Mouse (Mus musculus): Measurements from ENCODE around the gene Snd1. TPM values are rescaled to one million over a fixed set of nuclear protein-coding genes. Genes with fewer than 3 reads are reported as not detected.

Snd1 gene
- polyA plus RNA-seq, 1 experiment from 2014 or later, result 34.9 TPM

GRCm38 (mm10) chr6:28729236-28729635 is 254.3 kb downstream of the Snd1 start:
- H3K4me3 ChIP-seq (ENCODE audit: low read depth, low read length), result no peak overlapping the region
- ATAC-seq, result no peak
- no peak for DNase-seq
- H3K9ac ChIP-seq (replicated peaks), result no peak overlapping the region
- no peak overlapping the region for H3K4me2 ChIP-seq (ENCODE audit: low read depth, low read length)
- no peaks in the 10 kb centered on the region for H3K9me3 ChIP-seq (ENCODE audit: low read length)
- H3K27me3 ChIP-seq (ENCODE audit: insufficient read depth, low read length), result no peaks in the 10 kb centered on the region
- TF ChIP-seq CTCF (IDR thresholded peaks at IDR 0.05; ENCODE audit: low read depth) (no peak), EP300 (IDR thresholded peaks at IDR 0.05; ENCODE audit: low read depth) (no peak)
- 0 out of 2 replicates have a peak, but pooled peaks cover 7% of the 10 kb centered on the region for H3K4me1 ChIP-seq (ENCODE audit: insufficient read depth)
- H3K27ac ChIP-seq (ENCODE audit: low read depth), result no peak overlapping the region
- H3K36me3 ChIP-seq (replicated peaks; ENCODE audit: insufficient read depth, low read length), result no peaks in the 10 kb centered on the region
- 56% methylated on average over 3 of the region's 3 CpGs for WGBS (ENCODE audit: insufficient replicate concordance)

DNA sequence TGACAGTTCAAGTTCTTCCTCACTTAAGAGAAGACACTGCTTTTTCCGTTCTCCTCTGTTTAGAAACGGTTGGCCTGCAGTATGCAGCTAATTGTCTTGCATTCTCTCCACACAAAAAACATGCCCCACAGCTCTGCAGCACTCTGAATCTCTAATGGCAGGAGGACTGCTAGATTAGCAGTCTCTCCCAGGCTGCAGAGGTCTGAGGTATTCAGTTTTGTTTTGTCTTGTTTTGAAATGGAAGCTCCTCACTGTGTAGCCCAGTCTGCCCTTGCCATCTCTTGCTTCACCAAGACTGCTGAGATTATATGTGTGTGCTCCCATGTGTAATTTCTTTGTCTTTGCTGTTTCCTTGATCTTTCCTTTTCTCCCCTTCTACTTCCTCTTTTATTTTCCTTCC is 254.7 kb downstream of the Snd1 start:
- H3K27me3 ChIP-seq (ENCODE audit: insufficient read depth, low read length), result no peaks in the 10 kb centered on the region
- H3K9me3 ChIP-seq (ENCODE audit: low read length), result no peaks in the 10 kb centered on the region
- no peak for TF ChIP-seq EP300 (IDR thresholded peaks at IDR 0.05; ENCODE audit: low read depth)
- TF ChIP-seq CTCF (IDR thresholded peaks at IDR 0.05; ENCODE audit: low read depth), result no peak
- no peaks in the 10 kb centered on the region for H3K36me3 ChIP-seq (replicated peaks; ENCODE audit: insufficient read depth, low read length)
- no peak overlapping the region for H3K4me2 ChIP-seq (ENCODE audit: low read depth, low read length)
- no peak overlapping the region for H3K9ac ChIP-seq (replicated peaks)
- 47% methylated on average over 2 of the region's 2 CpGs for WGBS (ENCODE audit: insufficient replicate concordance)
- no peak overlapping the region for H3K27ac ChIP-seq (ENCODE audit: low read depth)
- no peak overlapping the region for H3K4me3 ChIP-seq (ENCODE audit: low read depth, low read length)
- ATAC-seq (no peak), DNase-seq (no peak)
- H3K4me1 ChIP-seq (ENCODE audit: insufficient read depth), result 0 out of 2 replicates have a peak, but pooled peaks cover 7% of the 10 kb centered on the region

DNA sequence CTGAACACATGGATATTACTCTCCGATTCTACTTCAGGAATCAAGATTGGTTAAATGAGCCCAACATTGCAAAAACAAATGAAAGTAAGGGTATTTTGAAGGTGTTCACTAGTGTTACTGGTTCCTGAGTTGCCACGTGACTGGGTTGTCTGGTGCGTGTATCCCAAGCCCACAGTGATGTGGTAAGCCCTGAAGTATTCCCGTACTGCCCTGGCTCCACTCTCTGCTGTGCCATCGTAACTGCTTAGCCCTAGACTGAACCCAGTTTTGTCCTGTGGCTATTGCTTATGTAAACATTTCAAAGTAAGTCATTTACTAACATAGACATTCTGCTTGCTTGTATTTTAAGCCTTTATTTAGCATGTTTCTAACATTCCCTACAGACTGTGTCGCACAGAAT is 256.3 kb downstream of the Snd1 start:
- 0 out of 2 replicates have a peak, but pooled peaks cover 7% of the 10 kb centered on the region for H3K4me1 ChIP-seq (ENCODE audit: insufficient read depth)
- H3K27ac ChIP-seq (ENCODE audit: low read depth), result 0 out of 2 replicates have a peak overlapping the region, but pooled peaks have one; percentile 56
- DNase-seq, result peak; percentile 28
- no peak overlapping the region for H3K9ac ChIP-seq (replicated peaks)
- no peak overlapping the region for H3K4me3 ChIP-seq (ENCODE audit: low read depth, low read length)
- no peaks in the 10 kb centered on the region for H3K27me3 ChIP-seq (ENCODE audit: insufficient read depth, low read length)
- H3K36me3 ChIP-seq (replicated peaks; ENCODE audit: insufficient read depth, low read length), result no peaks in the 10 kb centered on the region
- 70% methylated on average over 6 of the region's 6 CpGs for WGBS (ENCODE audit: insufficient replicate concordance)
- no peak overlapping the region for H3K4me2 ChIP-seq (ENCODE audit: low read depth, low read length)
- peak; percentile 91 for ATAC-seq
- TF ChIP-seq EP300 (IDR thresholded peaks at IDR 0.05; ENCODE audit: low read depth) (no peak), CTCF (IDR thresholded peaks at IDR 0.05; ENCODE audit: low read depth) (no peak)
- no peaks in the 10 kb centered on the region for H3K9me3 ChIP-seq (ENCODE audit: low read length)

DNA sequence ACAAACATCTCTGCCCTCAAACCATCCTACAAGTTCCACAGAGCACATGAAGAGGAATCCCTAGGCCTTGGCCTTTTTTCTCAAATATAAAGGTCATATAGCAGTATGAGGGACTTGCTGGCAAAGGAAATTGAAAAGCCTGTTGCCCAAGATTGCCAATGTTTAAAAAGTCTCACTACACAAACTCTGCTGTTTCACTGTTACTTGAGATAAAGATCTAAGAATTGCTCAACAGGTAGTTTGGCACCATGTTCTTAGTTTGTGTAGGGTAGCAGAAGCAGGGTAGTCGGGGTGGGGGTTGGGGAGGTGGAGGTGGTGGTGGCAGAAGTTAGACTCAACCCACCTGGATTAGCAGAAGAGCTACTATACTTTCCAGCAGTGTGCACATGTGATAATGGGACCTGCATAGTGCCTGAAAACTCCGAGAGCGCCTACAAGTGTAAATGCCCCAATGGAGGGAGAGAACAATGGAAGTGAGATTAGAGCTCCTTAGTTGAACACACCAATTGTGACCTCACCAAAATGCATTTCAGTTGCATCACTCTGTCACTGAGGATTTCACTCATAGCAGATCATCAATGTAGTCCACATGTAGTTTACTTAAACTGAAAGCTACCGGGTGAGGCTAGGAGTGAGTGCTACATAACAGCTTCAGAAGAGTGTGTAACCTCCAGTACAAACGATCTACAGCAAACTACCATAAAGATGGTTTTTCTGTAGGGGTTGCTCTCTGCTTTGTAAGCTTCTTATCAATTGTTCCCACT is 259.1 kb downstream of the Snd1 start:
- Histone ChIP-seq H3K9me3 (ENCODE audit: low read length) (no peaks in the 10 kb centered on the region), H3K4me1 (ENCODE audit: insufficient read depth) (0 out of 2 replicates have a peak, but pooled peaks cover 7% of the 10 kb centered on the region), H3K36me3 (replicated peaks; ENCODE audit: insufficient read depth, low read length) (no peaks in the 10 kb centered on the region), H3K27ac (ENCODE audit: low read depth) (0 out of 2 replicates have a peak overlapping the region, but pooled peaks have one; percentile 24), H3K27me3 (ENCODE audit: insufficient read depth, low read length) (no peaks in the 10 kb centered on the region), H3K4me2 (ENCODE audit: low read depth, low read length) (no peak overlapping the region), H3K9ac (replicated peaks) (no peak overlapping the region), H3K4me3 (ENCODE audit: low read depth, low read length) (no peak overlapping the region)
- peak; percentile 53 for ATAC-seq
- DNase-seq, result no peak
- 65% methylated on average over 5 of the region's 5 CpGs for WGBS (ENCODE audit: insufficient replicate concordance)
- TF ChIP-seq EP300 (IDR thresholded peaks at IDR 0.05; ENCODE audit: low read depth) (peak; percentile 38; the same call in 1 of the 2 replicates), CTCF (IDR thresholded peaks at IDR 0.05; ENCODE audit: low read depth) (no peak)

DNA sequence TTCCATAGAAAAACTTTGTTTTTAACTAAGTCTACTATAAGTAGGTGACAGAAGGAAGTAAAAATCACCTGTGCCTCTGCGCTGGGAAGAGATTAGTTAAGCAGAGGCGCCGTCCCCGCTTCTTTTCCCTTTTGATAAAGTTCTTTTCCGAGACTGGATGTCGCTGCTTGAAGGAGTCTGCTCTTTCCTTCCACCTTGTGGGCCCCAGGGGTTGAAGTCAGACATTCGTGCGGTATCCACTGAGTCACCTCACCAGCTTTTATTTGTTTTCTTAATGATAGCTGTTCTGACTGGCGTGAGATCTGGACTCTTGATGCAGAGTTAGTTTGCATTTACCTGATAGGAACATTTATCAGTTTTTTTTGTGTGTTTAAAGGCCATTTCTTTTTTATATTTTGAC is 260.2 kb downstream of the Snd1 start:
- TF ChIP-seq EP300 (IDR thresholded peaks at IDR 0.05; ENCODE audit: low read depth) (no peak), CTCF (IDR thresholded peaks at IDR 0.05; ENCODE audit: low read depth) (no peak)
- Histone ChIP-seq H3K9ac (replicated peaks) (no peak overlapping the region), H3K4me2 (ENCODE audit: low read depth, low read length) (no peak overlapping the region), H3K4me1 (ENCODE audit: insufficient read depth) (0 out of 2 replicates have a peak, but pooled peaks cover 4% of the 10 kb centered on the region), H3K27me3 (ENCODE audit: insufficient read depth, low read length) (no peaks in the 10 kb centered on the region), H3K4me3 (ENCODE audit: low read depth, low read length) (no peak overlapping the region), H3K36me3 (replicated peaks; ENCODE audit: insufficient read depth, low read length) (no peaks in the 10 kb centered on the region), H3K9me3 (ENCODE audit: low read length) (no peaks in the 10 kb centered on the region), H3K27ac (ENCODE audit: low read depth) (no peak overlapping the region)
- 70% methylated on average over 9 of the region's 9 CpGs for WGBS (ENCODE audit: insufficient replicate concordance)
- DNase-seq (no peak), ATAC-seq (no peak)

GRCm38 (mm10) chr6:28736665-28737064 is 261.7 kb downstream of the Snd1 start:
- no peak for DNase-seq
- Histone ChIP-seq H3K9me3 (ENCODE audit: low read length) (no peaks in the 10 kb centered on the region), H3K27me3 (ENCODE audit: insufficient read depth, low read length) (no peaks in the 10 kb centered on the region), H3K36me3 (replicated peaks; ENCODE audit: insufficient read depth, low read length) (no peaks in the 10 kb centered on the region), H3K4me3 (ENCODE audit: low read depth, low read length) (no peak overlapping the region), H3K9ac (replicated peaks) (no peak overlapping the region), H3K4me2 (ENCODE audit: low read depth, low read length) (no peak overlapping the region), H3K4me1 (ENCODE audit: insufficient read depth) (0 out of 2 replicates have a peak, but pooled peaks cover 2% of the 10 kb centered on the region), H3K27ac (ENCODE audit: low read depth) (0 out of 2 replicates have a peak overlapping the region, but pooled peaks have one; percentile 44)
- TF ChIP-seq CTCF (IDR thresholded peaks at IDR 0.05; ENCODE audit: low read depth) (no peak), EP300 (IDR thresholded peaks at IDR 0.05; ENCODE audit: low read depth) (no peak)
- peak; percentile 50; the same call in 1 of the 2 replicates for ATAC-seq
- WGBS (ENCODE audit: insufficient replicate concordance), result 69% methylated on average over 7 of the region's 7 CpGs

Data from liver, postnatal 0 days (tissue).